Mouse (Mus musculus) bone marrow, adult 2 months (tissue): ENCODE measurements around the gene Bbip1. TPM values are rescaled to one million over a fixed set of nuclear protein-coding genes. Genes with fewer than 3 reads are reported as not detected.
"Not testable (repeated sequence)": the region's sequence is repeated elsewhere in the genome, so short reads cannot be mapped to it uniquely, and the experiment has no call there.

Experiments
- H3K27ac ChIP-seq: fragments of 200-500 bp; 2 replicates; pipeline ENCODE4 v1.5.1; 2012; ENCODE audit warnings: low read depth, mild to moderate bottlenecking, control low read depth, inconsistent platforms, low read length; ENCODE audit not compliant: control insufficient read depth, poor library complexity, insufficient read depth
- H3K4me1 ChIP-seq: fragments of 200-500 bp; 2 replicates; pipeline ENCODE4 v1.6.1; 2011; ENCODE audit warnings: low read length; ENCODE audit not compliant: control insufficient read depth, insufficient read depth
- H3K4me3 ChIP-seq: fragments of 200-500 bp; replicated peaks from 2 replicates; pipeline ENCODE3; 2011; ENCODE audit warnings: mild to moderate bottlenecking, low read depth, low read length, control low read depth; ENCODE audit not compliant: control insufficient read depth
- CTCF ChIP-seq: fragments of 200-500 bp; IDR thresholded peaks from 2 replicates; pipeline ENCODE4 v1.5.1; 2011; ENCODE audit warnings: low read length, control low read depth; ENCODE audit not compliant: control insufficient read depth, insufficient read depth
- POLR2A ChIP-seq: fragments of 200-500 bp; IDR thresholded peaks from 2 replicates; pipeline ENCODE4 v1.6.1; 2011; ENCODE audit warnings: low read depth, mild to moderate bottlenecking, control low read depth, low read length, borderline replicate concordance; ENCODE audit not compliant: control insufficient read depth
- WGBS: fragments of 180-500 bp; shearing (Covaris S2); methylation state at CpG from one replicate; pipeline ENCODE4 v1.1.7; 2018; 5-methylcytosine and 5-hydroxymethylcytosine counted together
- polyA plus RNA-seq: library from polyadenylated mRNA; stranded (reverse); fragments of >200 nt; gene quantifications from 2 replicates; pipeline ENCODE4 v1.2.4, GENCODE M21; 2011; ENCODE audit warnings: low replicate concordance; ENCODE audit not compliant: missing spikeins, insufficient read depth, insufficient read length

The Bbip1 gene
- polyA plus RNA-seq, 1 experiment, result 32.5 TPM

- Histone ChIP-seq H3K4me3 (no peak overlapping the region), H3K4me1 (no peaks in the 10 kb centered on the region), H3K27ac (peak overlapping the region; percentile 16)
- no peak for TF ChIP-seq CTCF
- no peak for TF ChIP-seq POLR2A
- 58% methylated on average over 10 of the region's 10 CpGs for WGBS
These were observed 20.6 kb upstream of the Bbip1 start for GRCm38 (mm10) chr19:53964910-53965633.

- not testable (repeated sequence) for H3K27ac ChIP-seq, H3K4me3 ChIP-seq, H3K4me1 ChIP-seq
- WGBS, result 86% methylated on average over 3 of the region's 3 CpGs
These were observed 19.9 kb upstream of the Bbip1 start for GRCm38 (mm10) chr19:53964347-53964746.

GRCm38 (mm10) chr19:53962511-53962910, 18.1 kb upstream of the Bbip1 start:
- Histone ChIP-seq H3K4me1 (no peaks in the 10 kb centered on the region), H3K27ac (no peak overlapping the region), H3K4me3 (no peak overlapping the region)
- TF ChIP-seq POLR2A, result no peak
- no peak for TF ChIP-seq CTCF
- WGBS, result 85% methylated on average over 4 of the region's 4 CpGs

- 90% methylated on average over 2 of the region's 2 CpGs for whole genome bisulfite sequencing
- no peak overlapping the region for H3K4me3 ChIP-seq
- no peaks in the 10 kb centered on the region for H3K4me1 ChIP-seq
- TF ChIP-seq CTCF, result no peak
- no peak for TF ChIP-seq POLR2A
- no peak overlapping the region for H3K27ac ChIP-seq
These were observed 13.1 kb upstream of the Bbip1 start for GRCm38 (mm10) chr19:53957513-53957912.

- H3K27ac ChIP-seq, result peak overlapping the region; percentile 96
- no peaks in the 10 kb centered on the region; the same call in 1 of the 2 replicates for H3K4me1 ChIP-seq
- peak overlapping the region; percentile 83 for H3K4me3 ChIP-seq
- WGBS, result 6% methylated on average over 69 of the region's 69 CpGs
- TF ChIP-seq CTCF, result no peak
- peak; percentile 10; the same call in 1 of the 2 replicates for TF ChIP-seq POLR2A
These were observed 980 bp upstream of the Bbip1 start for GRCm38 (mm10) chr19:53945171-53946042.

GRCm38 (mm10) chr19:53944786-53945169, 351 bp upstream of the Bbip1 start:
- WGBS, result under 1% methylated on average over 36 of the region's 47 CpGs
- H3K4me1 ChIP-seq, result no peaks in the 10 kb centered on the region; the same call in 1 of the 2 replicates
- peak overlapping the region; percentile 83 for H3K4me3 ChIP-seq
- TF ChIP-seq CTCF, result no peak
- peak; percentile 68; the same call in 1 of the 2 replicates for TF ChIP-seq POLR2A
- peak overlapping the region; percentile 96 for H3K27ac ChIP-seq

GRCm38 (mm10) chr19:53942342-53942741, 2.1 kb downstream of the Bbip1 start:
- H3K4me1 ChIP-seq, result no peaks in the 10 kb centered on the region; the same call in 1 of the 2 replicates
- TF ChIP-seq CTCF (no peak), POLR2A (no peak)
- H3K27ac ChIP-seq, result no peak overlapping the region
- no peak overlapping the region for H3K4me3 ChIP-seq
- WGBS, result 73% methylated on average over 2 of the region's 2 CpGs

GRCm38 (mm10) chr19:53941139-53941538, 3.3 kb downstream of the Bbip1 start:
- H3K4me3 ChIP-seq, result no peak overlapping the region
- WGBS, result 50% methylated on average over 4 of the region's 4 CpGs
- H3K4me1 ChIP-seq, result no peaks in the 10 kb centered on the region; the same call in 1 of the 2 replicates
- H3K27ac ChIP-seq, result no peak overlapping the region
- no peak for TF ChIP-seq CTCF
- TF ChIP-seq POLR2A, result no peak
